Mouse (Mus musculus) duodenum, adult 2 months (tissue): ENCODE data around the gene Bbox1. TPM values are rescaled to one million over a fixed set of nuclear protein-coding genes. Genes with fewer than 3 reads are reported as not detected.

Experiments
- polyA plus RNA-seq: library from polyadenylated mRNA; depleted of rRNA; stranded (reverse); fragments of >200 nt; gene quantifications from 2 replicates; pipeline ENCODE4 v1.2.3, GENCODE M21; 2012; ENCODE audit warnings: low replicate concordance; rRNA removed

Gene Bbox1
- 0.20 and 0.74 TPM in 2 replicates for polyA plus RNA-seq

DNA sequence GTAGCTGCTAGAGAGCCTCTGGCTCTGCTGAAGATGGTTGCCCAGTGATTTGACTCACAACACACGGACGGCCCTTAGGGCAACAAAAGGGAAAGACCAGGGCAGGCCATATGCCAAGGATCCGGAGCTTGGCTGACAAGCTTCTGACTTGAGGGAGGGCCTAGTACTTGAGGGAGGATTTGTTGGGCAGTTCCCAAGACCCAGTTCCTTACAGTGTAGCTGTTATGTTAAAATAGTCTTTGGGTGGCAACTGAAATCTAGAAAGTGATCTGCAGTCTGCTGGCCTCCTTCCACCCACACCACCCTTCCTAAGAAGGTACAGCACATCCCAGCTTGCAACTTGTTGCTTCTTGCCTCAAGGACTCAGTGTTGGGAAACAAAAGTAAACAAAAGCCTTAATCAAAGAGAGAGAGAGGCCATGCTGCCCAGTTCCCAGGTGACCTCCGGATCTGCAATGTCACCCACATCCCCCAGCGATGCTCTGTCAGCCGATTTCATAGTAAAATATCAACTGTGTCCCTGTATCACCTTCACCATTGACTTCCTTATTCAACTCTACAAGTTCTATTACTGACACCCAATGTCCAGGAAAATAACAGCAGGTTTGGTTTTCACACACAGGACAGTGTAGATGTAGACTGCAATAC is at the start of gene Bbox1:
TSS of gene Bbox1 (minus strand) at position 52 of the 647 bp plus-strand sequence.

DNA sequence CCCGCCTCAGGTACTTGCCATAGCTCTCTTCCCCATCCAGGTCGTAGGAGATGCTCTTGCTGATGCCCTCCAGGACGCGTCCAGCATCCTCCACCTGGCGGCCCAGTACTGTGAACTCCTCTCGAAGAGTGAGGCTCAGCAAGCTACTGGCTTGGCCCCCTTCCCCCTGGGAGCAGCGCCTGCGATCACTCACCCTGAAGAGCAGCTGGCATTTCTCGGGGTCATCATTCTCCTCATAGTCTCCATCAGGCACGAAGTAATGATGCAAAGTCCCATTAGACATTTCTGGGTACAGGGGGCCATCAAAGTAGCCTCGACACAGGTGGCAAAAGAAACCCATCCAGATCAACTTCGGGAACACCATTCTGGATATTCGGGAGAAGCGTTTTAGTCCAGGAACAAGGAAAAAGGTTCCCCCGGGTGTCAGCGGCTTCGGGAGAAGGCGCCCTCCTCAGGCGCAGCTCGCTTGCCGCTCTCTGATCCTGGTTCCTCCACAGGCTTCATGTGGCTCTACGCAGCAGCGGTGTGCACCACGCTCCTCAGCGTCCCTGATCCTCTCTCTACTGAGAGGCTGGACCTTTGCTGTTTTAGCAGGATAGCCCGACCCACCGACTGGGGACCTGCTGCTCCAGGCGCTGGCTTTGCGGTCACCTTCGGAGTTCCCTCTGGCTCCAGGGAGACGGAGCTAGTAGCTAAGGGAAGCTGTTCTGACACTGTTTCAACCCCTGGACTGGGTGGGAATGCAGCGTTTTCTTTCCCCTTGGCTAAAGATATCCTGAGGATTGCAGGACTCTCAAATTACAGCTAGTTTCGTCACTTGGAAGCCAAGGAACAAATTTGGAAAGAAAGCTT is 48.3 kb upstream of the Bbox1 start, which contains the start of gene Fibin:
TSS of gene Fibin (minus strand) at position 752 of the 852 bp plus-strand sequence.

Other genes starting within 250 kb of the Bbox1 start
- 0.66 and 0.95 TPM in 2 replicates for gene Fibin, start 48.6 kb upstream of the Bbox1 start, polyA plus RNA-seq